Mouse (Mus musculus) heart, embryonic 16.5 days (tissue): ENCODE data around the gene Tpsb2. TPM values are rescaled to one million over a fixed set of nuclear protein-coding genes. Genes with fewer than 3 reads are reported as not detected.

Source experiments
- ATAC-seq: fragments of 200-750 bp; cut with Nextera tagmentation; replicated peaks from 2 replicates; pipeline ENCODE4 v1.8.0; 2017; ENCODE audit warnings: moderate number of reproducible peaks; ENCODE audit not compliant: insufficient read depth, low FRiP score; ENCODE audit errors: extremely low read depth
- H3K27ac ChIP-seq: fragments of 300-500 bp; sonication (generic); 2 replicates; pipeline ENCODE4 v1.5.1; 2014; ENCODE audit warnings: mild to moderate bottlenecking, low read length, control low read depth, moderate library complexity
- H3K27me3 ChIP-seq: fragments of 300-500 bp; sonication (generic); 2 replicates; pipeline ENCODE4 v1.6.1; 2014; ENCODE audit warnings: low read length, mixed read lengths; ENCODE audit not compliant: control insufficient read depth, insufficient read depth
- H3K36me3 ChIP-seq: fragments of 300-500 bp; sonication (generic); 2 replicates; pipeline ENCODE4 v1.6.1; 2014; ENCODE audit not compliant: control insufficient read depth, insufficient read depth
- H3K4me1 ChIP-seq: fragments of 300-500 bp; sonication (generic); 2 replicates; pipeline ENCODE4 v1.6.1; 2014; ENCODE audit warnings: low read length, mixed read lengths; ENCODE audit not compliant: control insufficient read depth, insufficient read depth
- H3K4me2 ChIP-seq: fragments of 300-500 bp; sonication (generic); 2 replicates; pipeline ENCODE4 v1.6.1; 2014; ENCODE audit warnings: low read depth, mild to moderate bottlenecking, control low read depth, low read length
- H3K4me3 ChIP-seq: fragments of 300-500 bp; sonication (generic); 2 replicates; pipeline ENCODE4 v1.5.1; 2014; ENCODE audit warnings: mild to moderate bottlenecking, control low read depth, low read length
- H3K9ac ChIP-seq: fragments of 300-500 bp; sonication (generic); 2 replicates; pipeline ENCODE4 v1.6.1; 2014; ENCODE audit warnings: low read length, control low read depth
- H3K9me3 ChIP-seq: fragments of 300-500 bp; sonication (generic); replicated peaks from 2 replicates; pipeline ENCODE4 v1.6.1; 2016; ENCODE audit warnings: low read length; ENCODE audit not compliant: control insufficient read depth
- WGBS: fragments of 180-500 bp; shearing (Covaris S2); extraction: QIAGEN DNeasy Blood & Tissue Kit; methylation state at CpG from one replicate; pipeline ENCODE4 v1.1.7; 2014; 5-methylcytosine and 5-hydroxymethylcytosine counted together
- polyA plus RNA-seq: library from polyadenylated mRNA; unstranded; fragments of >200 nt; fragmentation: Nextera tagmentation; extraction: Ambion mirVana; gene quantifications from 2 replicates; pipeline ENCODE4 v1.2.1, GENCODE M21; 2015

Gene Tpsb2
- 11.0 and 11.7 TPM in 2 replicates for polyA plus RNA-seq

DNA sequence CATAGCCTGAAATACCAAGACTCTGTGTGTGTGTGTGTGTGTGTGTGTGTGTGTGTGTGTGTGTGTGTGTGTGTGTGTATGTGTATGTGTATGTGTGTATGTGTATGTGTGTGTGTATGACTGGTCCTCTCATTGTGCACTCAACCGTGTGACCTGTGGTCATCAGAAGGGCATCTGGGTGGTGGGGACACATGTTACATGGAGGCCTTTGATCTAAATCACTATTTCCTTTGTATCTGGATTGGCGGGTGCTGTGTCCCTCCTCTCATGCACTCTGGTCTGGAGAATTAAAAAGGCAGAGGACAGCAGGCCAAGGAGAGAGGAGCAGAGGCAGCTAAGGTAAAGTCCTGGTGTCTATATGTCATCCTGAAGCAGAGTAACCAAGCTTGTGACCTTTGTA, at the start of gene Tpsb2:
Gene Tpsb2 (plus strand): TSS at position 301 of the 400 bp plus-strand sequence.
- H3K27ac ChIP-seq = no peak within 1 kb of the TSS
- H3K4me1 ChIP-seq = no peaks in the 10 kb centered on the region
- no peaks in the 10 kb centered on the region for H3K36me3 ChIP-seq
- no peak within 1 kb of the TSS for H3K9ac ChIP-seq
- peaks cover 2% of the 10 kb centered on the region; the same call in 1 of the 2 replicates for H3K27me3 ChIP-seq
- no peak for ATAC-seq
- no peaks in the 10 kb centered on the region for H3K9me3 ChIP-seq
- no peak within 1 kb of the TSS for H3K4me3 ChIP-seq
- H3K4me2 ChIP-seq = no peak within 1 kb of the TSS
- WGBS = 58% methylated on average over 2 of the region's 2 CpGs

- no peak within 1 kb of the TSS for H3K27ac ChIP-seq
- 0 out of 2 replicates have a peak, but pooled peaks cover 2% of the 10 kb centered on the region for H3K27me3 ChIP-seq
- 68% methylated on average over 5 of the region's 5 CpGs for WGBS
- H3K4me2 ChIP-seq = no peak within 1 kb of the TSS
- H3K36me3 ChIP-seq = no peaks in the 10 kb centered on the region
- no peak within 1 kb of the TSS for H3K4me3 ChIP-seq
- H3K9me3 ChIP-seq = no peaks in the 10 kb centered on the region
- H3K4me1 ChIP-seq = no peaks in the 10 kb centered on the region
- no peak within 1 kb of the TSS for H3K9ac ChIP-seq
- ATAC-seq = no peak
These were observed 47.8 kb upstream of the Tpsb2 start, which contains the start of gene Prss29 for GRCm38 (mm10) chr17:25318354-25318753. TSS of gene Prss29 (plus strand) at chr17:25318654.

DNA sequence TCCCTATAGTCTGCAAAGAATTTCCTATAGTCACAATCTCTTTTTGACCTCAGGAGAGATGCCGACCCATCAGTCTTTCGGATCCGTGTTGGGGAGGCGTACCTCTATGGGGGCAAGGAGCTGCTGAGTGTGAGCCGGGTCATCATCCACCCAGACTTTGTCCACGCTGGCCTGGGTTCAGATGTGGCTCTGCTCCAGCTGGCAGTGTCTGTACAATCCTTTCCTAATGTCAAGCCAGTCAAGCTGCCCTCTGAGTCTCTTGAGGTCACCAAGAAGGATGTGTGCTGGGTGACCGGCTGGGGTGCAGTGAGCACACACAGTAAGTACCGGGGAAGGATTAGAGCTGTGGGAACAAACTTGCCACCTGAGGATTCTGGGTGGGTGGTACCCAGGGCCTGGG, 45.3 kb upstream of the Tpsb2 start:
- 81% methylated on average over 8 of the region's 8 CpGs for WGBS
- no peak for ATAC-seq

DNA sequence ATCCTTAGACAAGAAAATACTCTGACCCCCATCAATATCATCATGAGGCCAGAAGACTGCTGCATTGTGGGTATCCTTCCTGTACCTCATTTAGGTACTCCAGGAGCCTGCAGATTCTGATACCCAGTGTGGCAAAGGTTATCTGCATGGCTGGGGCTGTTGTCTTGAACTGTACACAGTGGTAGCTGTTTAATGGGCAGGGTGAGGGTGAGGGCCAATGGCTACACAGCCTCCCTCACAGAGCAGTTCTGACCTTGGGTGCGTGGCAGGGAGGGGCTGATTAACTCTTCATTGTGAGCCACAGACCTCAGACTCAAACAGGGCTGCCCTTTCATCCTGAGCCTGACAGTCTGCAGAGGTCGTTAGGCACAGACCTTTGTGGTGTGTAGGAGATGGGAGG, 43.2 kb upstream of the Tpsb2 start:
- no peak overlapping the region for H3K9ac ChIP-seq
- no peak overlapping the region for H3K27ac ChIP-seq
- no peak for ATAC-seq
- H3K4me2 ChIP-seq = no peak overlapping the region
- H3K4me3 ChIP-seq = no peak overlapping the region
- H3K27me3 ChIP-seq = 0 out of 2 replicates have a peak, but pooled peaks cover 2% of the 10 kb centered on the region
- H3K4me1 ChIP-seq = no peaks in the 10 kb centered on the region
- 9% methylated on average over 2 of the region's 2 CpGs for WGBS
- no peaks in the 10 kb centered on the region for H3K36me3 ChIP-seq
- no peaks in the 10 kb centered on the region for H3K9me3 ChIP-seq

More for the DNA sequence above, 45.3 kb upstream of the Tpsb2 start:
- H3K27ac ChIP-seq = no peak overlapping the region
- H3K9me3 ChIP-seq = no peaks in the 10 kb centered on the region
- H3K4me2 ChIP-seq = no peak overlapping the region
- H3K4me1 ChIP-seq = no peaks in the 10 kb centered on the region
- 0 out of 2 replicates have a peak, but pooled peaks cover 2% of the 10 kb centered on the region for H3K27me3 ChIP-seq
- no peak overlapping the region for H3K9ac ChIP-seq
- no peaks in the 10 kb centered on the region for H3K36me3 ChIP-seq
- H3K4me3 ChIP-seq = no peak overlapping the region

- ATAC-seq = no peak
- Histone ChIP-seq H3K4me2 (no peak overlapping the region), H3K9ac (no peak overlapping the region), H3K4me1 (no peaks in the 10 kb centered on the region), H3K27ac (no peak overlapping the region), H3K9me3 (no peaks in the 10 kb centered on the region), H3K27me3 (peaks cover 12% of the 10 kb centered on the region), H3K36me3 (no peaks in the 10 kb centered on the region), H3K4me3 (no peak overlapping the region)
- WGBS = 55% methylated on average over 9 of the region's 9 CpGs
These were observed 33.8 kb upstream of the Tpsb2 start for GRCm38 (mm10) chr17:25332321-25332720.

DNA sequence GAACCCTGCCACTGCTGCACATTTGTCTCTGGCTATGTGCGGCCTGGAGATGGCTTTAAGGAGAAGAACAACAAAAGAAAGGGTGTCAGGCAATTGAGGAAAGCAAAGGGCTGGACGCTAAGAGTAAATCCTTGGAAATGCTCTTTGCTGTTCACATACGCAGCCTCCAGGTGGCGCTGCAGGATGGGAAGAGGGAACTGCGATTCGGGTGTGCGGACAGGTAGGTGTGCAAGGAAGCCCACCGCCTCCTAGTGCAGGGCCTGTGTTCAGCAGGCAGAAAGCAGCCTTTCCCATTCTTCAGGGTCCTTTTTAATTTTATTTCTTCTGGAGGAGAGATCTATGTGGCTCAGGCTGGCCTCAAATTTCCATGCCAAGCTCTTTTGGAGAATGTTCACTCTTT, 32.2 kb upstream of the Tpsb2 start:
- no peak for ATAC-seq
- Histone ChIP-seq H3K27ac (no peak overlapping the region), H3K9me3 (no peaks in the 10 kb centered on the region), H3K4me2 (no peak overlapping the region), H3K9ac (no peak overlapping the region), H3K4me1 (no peaks in the 10 kb centered on the region), H3K27me3 (peaks cover 12% of the 10 kb centered on the region), H3K4me3 (no peak overlapping the region), H3K36me3 (no peaks in the 10 kb centered on the region)
- 2% methylated on average over 8 of the region's 8 CpGs for WGBS

GRCm38 (mm10) chr17:25338218-25338617, 27.9 kb upstream of the Tpsb2 start:
- H3K9ac ChIP-seq = no peak overlapping the region
- H3K4me1 ChIP-seq = no peaks in the 10 kb centered on the region
- H3K4me3 ChIP-seq = no peak overlapping the region
- H3K36me3 ChIP-seq = no peaks in the 10 kb centered on the region
- no peak overlapping the region for H3K4me2 ChIP-seq
- no peaks in the 10 kb centered on the region for H3K9me3 ChIP-seq
- 78% methylated on average over 4 of the region's 4 CpGs for WGBS
- peaks cover 4% of the 10 kb centered on the region; the same call in 1 of the 2 replicates for H3K27me3 ChIP-seq
- H3K27ac ChIP-seq = no peak overlapping the region
- no peak for ATAC-seq

GRCm38 (mm10) chr17:25340003-25340402, 26.1 kb upstream of the Tpsb2 start:
- H3K9ac ChIP-seq = no peak overlapping the region
- peaks cover under 1% of the 10 kb centered on the region; the same call in 1 of the 2 replicates for H3K27me3 ChIP-seq
- WGBS = 82% methylated on average over 6 of the region's 6 CpGs
- no peaks in the 10 kb centered on the region for H3K9me3 ChIP-seq
- no peak overlapping the region for H3K4me2 ChIP-seq
- ATAC-seq = no peak
- H3K4me1 ChIP-seq = no peaks in the 10 kb centered on the region
- no peak overlapping the region for H3K27ac ChIP-seq
- H3K36me3 ChIP-seq = no peaks in the 10 kb centered on the region
- no peak overlapping the region for H3K4me3 ChIP-seq

DNA sequence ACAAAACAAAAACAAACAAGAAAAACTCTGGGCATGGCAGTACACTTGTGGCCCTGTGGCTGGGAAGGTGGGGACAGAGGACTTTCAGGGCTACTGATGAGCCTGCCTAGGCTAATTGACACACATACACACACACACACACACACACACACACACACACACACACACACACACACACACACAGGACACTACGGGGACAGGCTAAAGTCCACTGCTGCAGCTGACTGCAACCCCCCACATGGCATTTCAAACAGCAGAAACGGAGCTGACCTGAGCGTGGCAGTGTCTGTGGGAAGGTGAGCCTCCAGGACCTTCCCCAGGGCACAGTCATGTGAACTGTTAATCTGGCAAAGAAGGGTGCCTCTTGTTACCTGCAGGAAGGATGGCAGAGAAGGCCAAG, 24.6 kb upstream of the Tpsb2 start:
- 44% methylated on average over 3 of the region's 3 CpGs for WGBS

More for the DNA sequence above, 24.6 kb upstream of the Tpsb2 start:
- Histone ChIP-seq H3K36me3 (no peaks in the 10 kb centered on the region), H3K27ac (no peak overlapping the region), H3K27me3 (no peaks in the 10 kb centered on the region), H3K9ac (no peak overlapping the region), H3K9me3 (no peaks in the 10 kb centered on the region), H3K4me3 (no peak overlapping the region), H3K4me1 (no peaks in the 10 kb centered on the region), H3K4me2 (no peak overlapping the region)
- no peak for ATAC-seq
